Mouse (Mus musculus) brain, embryonic 14.5 days (tissue): Measurements from ENCODE around the gene Lrrc55. TPM values are rescaled to one million over a fixed set of nuclear protein-coding genes. Genes with fewer than 3 reads are reported as not detected.
A peak's percentile ranks its signal among the peaks of the same experiment; 100 is the strongest.

Experiments
- DNase-seq: peaks from one replicate; pipeline ENCODE4 v3.0.0-alpha.2; 2011; ENCODE audit warnings: low read depth
- CTCF ChIP-seq: fragments of 200-500 bp; IDR thresholded peaks from 2 replicates; pipeline ENCODE4 v1.5.1; 2012; ENCODE audit warnings: inconsistent platforms, mild to moderate bottlenecking, moderate library complexity, borderline replicate concordance; ENCODE audit not compliant: insufficient read depth, insufficient read length; ENCODE audit errors: extremely low read depth
- POLR2A ChIP-seq: fragments of 200-500 bp; IDR thresholded peaks from 2 replicates; pipeline ENCODE4 v1.6.1; 2012; ENCODE audit warnings: mild to moderate bottlenecking, inconsistent platforms, borderline replicate concordance; ENCODE audit not compliant: poor library complexity, insufficient read depth, insufficient read length, severe bottlenecking; ENCODE audit errors: extremely low read depth
- polyA plus RNA-seq: library from polyadenylated mRNA; depleted of rRNA; stranded (reverse); fragments of >200 nt; gene quantifications from 2 replicates; pipeline ENCODE4 v1.2.3, GENCODE M21; 2012

The Lrrc55 gene
- polyA plus RNA-seq, 1 experiment, result 20.2 TPM

DNA sequence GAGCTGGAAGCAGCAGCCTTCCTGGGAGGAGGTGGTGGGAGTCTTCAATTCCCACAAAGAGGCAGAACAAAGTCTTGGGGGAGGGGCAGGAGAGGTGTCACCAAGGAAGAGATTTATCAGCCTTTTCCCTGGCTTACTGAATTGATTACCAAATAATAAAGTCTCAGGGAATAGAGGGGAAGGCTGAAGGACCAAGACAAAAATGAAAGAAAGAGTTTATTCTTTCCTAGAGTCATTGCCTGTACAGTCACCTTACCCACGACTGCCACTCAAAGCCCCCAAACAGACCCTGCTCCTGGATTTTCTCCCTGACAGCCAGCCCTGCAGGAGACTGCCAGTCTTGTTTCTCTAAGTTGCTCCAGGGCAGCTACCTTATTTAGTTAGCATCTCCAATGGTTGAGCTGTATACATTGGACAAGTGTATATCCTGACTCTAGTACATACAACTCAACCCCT is 35.3 kb downstream of the Lrrc55 start:
- peak; percentile 54 for DNase-seq
- no peak for TF ChIP-seq CTCF
- no peak for TF ChIP-seq POLR2A

DNA sequence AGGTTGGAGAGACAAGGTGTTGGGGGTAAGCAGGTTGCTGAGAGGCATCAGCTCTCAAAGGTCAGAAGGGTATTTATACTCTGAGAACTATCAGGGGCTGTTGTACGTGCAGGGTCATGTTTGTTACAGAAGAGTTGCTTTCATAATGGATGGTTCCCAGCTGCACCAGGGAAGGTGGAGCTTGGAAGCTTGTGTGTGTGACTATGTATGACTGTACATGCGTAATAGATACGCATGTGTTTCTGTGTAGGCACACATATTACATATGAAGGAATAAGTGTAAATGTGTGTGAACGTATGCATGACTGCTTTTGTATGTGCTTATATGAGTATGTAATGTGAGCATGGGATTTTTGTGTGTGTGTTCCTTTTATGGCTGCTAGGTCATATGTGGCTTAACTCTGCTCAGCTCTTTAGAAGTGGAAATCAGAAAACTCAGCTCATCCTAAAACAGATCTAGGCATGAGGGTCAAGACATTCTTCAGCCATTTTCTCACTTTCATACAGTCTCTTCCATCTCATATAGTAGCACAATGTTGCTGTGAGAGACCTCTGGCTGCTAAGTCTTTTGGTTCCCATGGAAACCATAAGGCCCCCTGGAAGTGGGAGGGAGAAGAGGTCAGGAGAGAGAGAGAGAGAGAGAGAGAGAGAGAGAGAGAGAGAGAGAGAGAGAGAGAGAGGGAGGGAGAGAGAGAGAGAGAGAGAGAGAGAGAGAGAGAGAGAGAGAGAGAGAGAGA is 35.9 kb downstream of the Lrrc55 start:
- TF ChIP-seq POLR2A (no peak), CTCF (no peak)
- peak; percentile 61 for DNase-seq

DNA sequence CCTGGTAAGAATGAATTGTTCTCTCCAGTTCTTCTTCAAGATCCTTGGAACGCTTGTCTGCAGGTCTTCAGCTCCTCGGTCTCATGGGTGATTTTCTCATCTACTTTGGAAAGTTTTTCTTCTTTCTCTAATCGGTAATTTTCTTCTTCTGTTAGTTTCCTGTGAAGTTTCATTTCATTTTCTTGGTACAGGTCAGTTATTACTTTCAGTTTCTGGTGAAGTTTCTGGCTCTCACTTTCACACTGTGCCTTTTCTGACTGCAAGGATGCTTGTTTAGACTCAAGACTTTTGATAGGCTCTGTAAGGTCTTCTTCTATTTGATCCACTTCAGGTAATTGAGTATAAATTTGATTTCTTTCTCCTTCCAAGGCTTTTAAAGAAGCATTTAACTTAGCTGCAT is 39.6 kb downstream of the Lrrc55 start:
- DNase-seq, result no peak
- no peak for TF ChIP-seq CTCF
- TF ChIP-seq POLR2A, result no peak

DNA sequence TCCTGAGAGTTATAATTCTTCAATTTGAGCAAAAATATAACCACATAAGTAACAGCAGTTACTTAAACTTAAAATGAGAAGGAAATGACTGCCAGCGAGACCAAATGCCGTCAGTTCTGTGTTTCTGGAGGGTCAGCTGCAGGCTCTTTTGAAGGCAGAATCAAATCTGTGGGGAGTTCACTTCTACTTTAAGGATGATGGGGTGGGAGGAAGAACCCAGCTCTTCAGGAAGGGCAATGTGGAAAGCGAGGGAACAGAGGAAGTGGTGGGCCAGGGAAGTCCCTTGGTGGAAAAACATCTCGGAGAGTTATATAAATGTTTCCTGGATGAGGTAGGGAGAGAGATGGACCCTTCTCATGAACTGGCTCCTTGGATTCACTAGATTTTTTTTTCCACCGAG is 40.9 kb downstream of the Lrrc55 start:
- DNase-seq, result no peak
- no peak for TF ChIP-seq POLR2A
- no peak for TF ChIP-seq CTCF

DNA sequence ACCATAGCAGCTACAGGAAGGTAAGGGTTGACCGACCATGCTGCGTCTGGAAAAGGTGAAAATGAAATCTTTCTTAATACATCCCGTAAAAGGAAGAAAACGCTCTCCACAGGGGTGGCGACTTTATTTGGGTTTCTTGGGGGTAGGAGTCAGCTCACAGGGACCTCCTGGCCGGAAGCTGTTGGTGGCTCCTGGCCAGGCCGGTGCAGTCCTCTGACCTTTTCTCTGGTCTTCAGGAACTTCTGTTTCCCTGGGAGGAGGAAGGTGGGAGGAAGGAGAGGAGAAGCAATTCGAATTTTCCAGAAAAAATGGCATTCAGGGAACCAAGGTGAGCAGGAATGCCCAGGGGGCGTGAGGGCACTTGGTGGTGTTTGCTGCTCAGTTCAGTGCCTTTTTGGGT is 41.7 kb downstream of the Lrrc55 start:
- DNase-seq, result no peak
- TF ChIP-seq CTCF (no peak), POLR2A (no peak)

DNA sequence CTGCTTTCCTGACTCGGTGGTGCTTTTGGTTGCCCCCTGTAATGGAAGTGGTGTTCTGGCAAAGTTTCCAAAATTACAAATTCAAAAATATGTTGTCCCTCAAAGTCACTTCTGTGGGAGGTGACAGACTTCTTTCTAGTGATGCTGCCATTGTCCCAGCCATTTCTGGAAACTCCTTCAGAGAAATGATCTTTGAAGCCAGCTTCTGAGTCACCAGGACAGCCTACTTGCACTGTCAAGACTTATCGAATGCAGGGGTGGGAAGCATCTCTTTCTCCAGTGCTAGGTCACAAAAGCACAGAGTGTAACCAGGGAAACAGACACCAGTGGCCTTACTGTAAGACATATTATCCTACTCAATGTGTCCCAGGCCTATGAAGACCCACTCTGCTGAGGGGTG is 45.8 kb downstream of the Lrrc55 start:
- TF ChIP-seq POLR2A (no peak), CTCF (no peak)
- DNase-seq, result no peak

DNA sequence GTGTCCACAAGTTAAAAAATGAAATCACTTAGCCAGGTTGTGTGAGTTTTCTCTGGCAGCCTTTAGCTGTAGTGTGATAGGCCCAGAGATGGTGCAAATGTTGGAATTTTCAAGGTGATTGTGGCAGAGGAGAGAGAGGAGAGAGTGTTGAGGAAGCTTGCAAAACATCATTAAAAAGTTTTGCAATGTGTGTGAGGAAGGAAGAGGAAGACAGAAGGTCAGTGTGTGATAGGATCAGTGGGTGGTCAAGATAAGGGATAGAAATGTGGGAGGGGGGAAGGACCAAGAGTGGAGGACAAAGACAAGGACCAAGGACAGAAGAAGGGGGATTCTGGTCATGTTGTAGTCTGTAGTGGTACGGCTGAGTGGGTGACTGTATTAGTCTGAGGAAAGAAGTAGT is 46.6 kb downstream of the Lrrc55 start:
- no peak for DNase-seq
- TF ChIP-seq CTCF, result no peak
- TF ChIP-seq POLR2A, result no peak

DNA sequence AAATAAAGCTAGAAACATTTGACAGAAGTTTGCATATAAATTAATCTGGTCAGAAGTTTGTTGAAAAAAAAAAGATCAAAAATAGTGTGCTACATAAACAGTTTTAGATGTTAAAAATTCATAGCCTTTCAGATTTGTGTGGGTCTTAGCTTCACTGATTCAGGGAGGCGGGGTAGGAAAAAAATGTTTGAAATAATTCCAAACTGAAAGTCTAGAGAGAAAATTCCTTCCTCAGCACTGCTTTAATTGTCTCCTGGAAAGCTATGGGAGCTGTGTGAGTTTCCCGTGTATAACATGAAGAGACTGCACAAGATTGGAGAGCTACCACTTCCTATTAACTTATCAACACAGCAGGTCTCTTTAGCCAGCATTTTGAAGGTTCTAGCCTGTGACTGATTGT is 49.5 kb downstream of the Lrrc55 start:
- DNase-seq, result no peak
- TF ChIP-seq POLR2A (no peak), CTCF (no peak)

DNA sequence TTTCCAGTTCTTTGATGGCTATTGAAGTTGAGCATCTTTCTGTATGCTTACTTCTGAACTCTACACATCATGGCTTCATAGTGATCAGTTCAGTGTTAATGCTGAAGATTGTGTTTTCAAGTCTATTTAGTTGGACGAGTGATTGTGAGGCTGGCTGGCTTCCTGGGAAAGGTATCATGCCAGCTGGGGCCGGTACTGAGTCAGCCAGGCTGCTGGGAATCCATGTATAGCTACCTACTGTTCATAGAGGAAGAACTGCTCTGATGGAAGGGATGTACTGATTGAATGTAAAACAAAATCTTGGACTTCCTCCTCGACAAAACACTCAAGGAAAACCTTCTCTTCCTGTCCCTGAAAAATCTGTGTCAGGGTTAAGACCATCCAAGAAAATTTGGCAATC is 51.7 kb downstream of the Lrrc55 start:
- no peak for TF ChIP-seq CTCF
- no peak for TF ChIP-seq POLR2A
- DNase-seq, result no peak

DNA sequence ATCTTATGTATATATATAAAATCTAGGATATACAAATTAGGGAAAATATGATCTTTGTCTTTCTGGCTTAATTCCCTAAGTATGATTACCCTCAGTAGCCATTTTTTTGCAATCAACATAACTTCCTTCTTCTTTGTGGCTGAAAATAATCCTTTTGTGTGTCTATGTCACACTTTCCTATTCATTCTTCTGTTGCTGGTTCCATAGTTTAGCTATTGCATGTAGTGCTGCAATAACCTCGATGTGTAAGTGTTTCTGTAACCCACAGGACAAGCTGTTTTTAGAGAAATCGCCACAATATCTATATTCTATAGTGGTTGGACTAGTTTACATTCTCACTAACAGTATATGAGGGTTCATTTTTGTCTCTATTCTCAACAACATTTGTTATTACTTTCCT is 52.1 kb downstream of the Lrrc55 start:
- TF ChIP-seq CTCF (no peak), POLR2A (no peak)
- DNase-seq, result no peak

DNA sequence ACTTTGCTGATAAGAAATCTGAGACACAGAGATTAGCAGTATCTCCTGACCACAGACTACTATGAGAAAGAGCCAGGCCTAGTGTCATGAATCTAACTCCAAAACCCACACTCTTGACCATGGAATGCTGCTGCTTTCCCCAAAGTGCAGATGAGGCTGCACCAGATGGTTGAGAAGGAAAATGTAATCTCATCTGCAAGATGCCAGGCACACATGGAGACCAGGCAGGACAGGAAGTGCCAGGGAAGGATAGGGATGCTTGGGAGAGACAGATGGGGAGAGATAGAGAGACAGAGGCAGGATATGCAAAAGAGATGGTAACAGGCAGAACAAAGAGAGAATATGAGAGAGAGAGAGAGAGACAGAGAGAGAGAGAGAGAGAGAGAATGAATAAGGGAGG is 56.2 kb downstream of the Lrrc55 start:
- no peak for DNase-seq
- TF ChIP-seq CTCF (no peak), POLR2A (no peak)

DNA sequence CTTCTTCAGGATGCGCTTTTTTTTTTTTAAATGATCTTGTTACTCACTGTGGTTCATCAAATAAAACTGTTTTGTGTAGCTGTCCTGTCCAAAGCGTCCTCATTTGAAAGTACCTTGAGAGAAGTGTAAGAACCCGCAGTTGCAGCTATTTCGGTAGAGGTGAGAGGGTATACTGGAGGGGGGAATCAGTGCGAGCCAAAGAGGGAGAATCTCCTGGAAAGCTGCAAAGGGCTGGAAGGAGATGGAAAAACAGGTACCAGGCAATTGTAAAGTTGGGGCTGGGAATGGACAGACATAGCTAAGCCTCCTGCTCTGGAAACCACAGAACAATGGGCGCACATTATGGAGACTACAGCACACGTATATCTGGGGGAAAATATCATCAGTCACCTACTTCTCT is 57.2 kb downstream of the Lrrc55 start:
- TF ChIP-seq POLR2A, result no peak
- no peak for TF ChIP-seq CTCF
- DNase-seq, result no peak

DNA sequence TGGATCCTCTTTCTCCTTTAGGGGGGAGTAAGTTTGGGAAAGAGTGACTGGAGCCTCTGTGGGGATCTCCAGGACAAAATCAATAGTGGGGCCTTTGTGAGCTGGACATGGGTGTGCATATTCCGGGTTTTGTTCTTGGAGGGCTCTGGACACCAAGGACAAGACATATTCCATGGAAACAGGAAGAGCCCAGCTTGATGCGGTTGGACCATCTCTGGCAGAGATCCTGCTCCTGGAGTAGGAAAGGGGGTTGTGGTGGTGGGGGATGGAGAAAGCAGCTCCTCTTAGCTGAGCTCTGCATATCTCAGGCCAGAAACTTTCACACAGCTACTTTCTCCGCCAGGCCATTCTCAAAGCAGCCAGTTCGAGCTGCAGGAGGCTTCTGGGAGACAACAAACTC is 57.6 kb downstream of the Lrrc55 start:
- DNase-seq, result no peak
- no peak for TF ChIP-seq CTCF
- TF ChIP-seq POLR2A, result no peak

DNA sequence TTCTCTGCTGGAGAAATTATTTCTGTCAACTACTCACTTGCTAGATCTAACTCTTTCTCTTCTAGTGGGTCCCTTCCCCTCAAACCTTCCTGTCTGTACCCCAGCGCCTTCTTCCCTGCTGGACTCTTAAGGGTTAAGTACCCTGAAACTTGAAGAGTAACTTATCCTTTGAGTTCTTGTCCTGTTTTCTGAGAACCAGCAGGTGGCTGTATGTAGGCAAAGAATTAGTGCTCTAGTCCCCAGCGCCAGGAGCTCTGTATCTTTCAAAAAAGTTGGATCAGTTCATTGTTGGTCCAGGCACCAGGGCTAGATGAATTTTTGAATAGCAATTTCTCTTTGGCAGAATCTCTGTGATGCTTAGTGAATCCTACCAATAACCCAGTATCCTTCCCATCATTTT is 58.9 kb downstream of the Lrrc55 start:
- DNase-seq, result no peak
- TF ChIP-seq POLR2A, result no peak
- TF ChIP-seq CTCF, result no peak

DNA sequence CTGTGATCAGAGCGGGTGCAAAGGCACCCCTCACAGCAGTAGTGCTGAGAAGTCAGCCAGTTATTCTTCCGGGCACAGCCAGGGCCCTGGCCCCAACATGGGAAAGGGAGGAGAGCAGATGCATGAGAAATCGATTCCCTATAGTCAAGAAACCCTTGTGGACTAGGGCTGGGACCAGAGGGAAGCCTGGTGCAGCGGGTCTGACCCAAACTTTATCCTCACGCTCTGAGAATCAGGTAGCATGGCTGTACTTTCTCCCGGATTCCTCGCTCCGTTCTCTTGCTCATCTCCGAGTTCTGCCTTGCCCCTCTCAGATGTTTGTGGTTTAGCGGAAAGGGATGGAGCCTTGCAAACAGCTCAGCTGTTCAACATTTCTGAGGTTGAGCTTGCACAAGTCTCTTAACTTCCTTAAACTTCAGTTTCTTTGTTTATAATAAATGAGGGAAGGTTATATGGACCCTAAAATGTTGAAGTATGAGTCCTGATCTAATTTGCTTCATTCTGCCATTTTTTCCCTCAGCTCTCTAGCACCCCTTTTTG is 59.3 kb downstream of the Lrrc55 start:
- DNase-seq, result no peak
- TF ChIP-seq CTCF (no peak), POLR2A (no peak)

DNA sequence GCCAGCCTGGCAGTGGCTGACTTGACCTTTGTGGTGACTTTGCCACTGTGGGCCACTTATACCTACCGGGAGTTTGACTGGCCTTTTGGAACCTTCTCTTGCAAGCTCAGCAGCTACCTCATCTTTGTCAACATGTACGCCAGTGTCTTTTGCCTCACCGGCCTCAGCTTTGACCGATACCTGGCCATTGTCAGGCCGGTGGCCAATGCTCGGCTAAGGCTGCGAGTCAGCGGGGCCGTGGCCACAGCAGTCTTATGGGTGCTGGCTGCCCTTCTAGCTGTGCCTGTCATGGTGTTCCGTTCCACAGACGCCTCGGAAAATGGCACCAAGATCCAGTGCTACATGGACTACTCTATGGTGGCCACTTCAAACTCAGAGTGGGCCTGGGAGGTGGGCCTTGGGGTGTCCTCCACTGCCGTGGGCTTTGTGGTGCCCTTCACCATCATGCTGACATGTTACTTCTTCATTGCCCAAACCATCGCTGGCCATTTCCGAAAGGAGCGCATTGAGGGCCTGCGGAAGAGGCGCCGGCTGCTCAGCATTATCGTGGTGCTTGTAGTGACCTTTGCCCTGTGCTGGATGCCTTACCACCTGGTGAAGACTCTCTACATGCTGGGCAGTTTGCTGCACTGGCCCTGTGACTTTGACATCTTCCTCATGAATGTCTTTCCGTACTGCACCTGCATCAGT is 60.0 kb downstream of the Lrrc55 start:
- no peak for DNase-seq
- TF ChIP-seq CTCF, result no peak
- TF ChIP-seq POLR2A, result no peak
